ENCODE assay signal across 9 mouse cellular contexts in genomic region chr16:18591047-18592018, GRCm38 (mm10). TPM values are rescaled to one million over a fixed set of nuclear protein-coding genes. Genes with fewer than 3 reads are reported as not detected.
A peak's percentile ranks its signal among the peaks of the same experiment; 100 is the strongest.
DNase-seq lines count a peak whose midpoint lies in the region; ATAC-seq lines count a peak whose summit lies in the region.
"Had no signal": no experiment of that assay in that cellular context is flagged by ENCODE, and none has a peak within 500 bp of the region (broad histone marks: within the 10 kb centered on the region; RNA-seq: fewer than 3 reads in every experiment).

No protein-coding gene starts in this region.

- peak overlapping the region; percentile 58 for H3K4me2 ChIP-seq in heart, embryonic 11.5 days
- H3K4me2 ChIP-seq in hindbrain, embryonic 14.5 days (replicated peaks), result peak overlapping the region; percentile 35
- peak overlapping the region; percentile 43 for H3K4me2 ChIP-seq in midbrain, embryonic 16.5 days (ENCODE audit: low read length)

- peaks cover 26% of the 10 kb centered on the region for H3K4me1 ChIP-seq in heart, embryonic 11.5 days (ENCODE audit: control insufficient read depth, insufficient read depth, low read length)
- peaks cover 14% of the 10 kb centered on the region for H3K4me1 ChIP-seq in hindbrain, embryonic 14.5 days (replicated peaks; ENCODE audit: control insufficient read depth, insufficient read depth, low read length)
- peaks cover 24% of the 10 kb centered on the region for H3K4me1 ChIP-seq in midbrain, embryonic 16.5 days (ENCODE audit: control insufficient read depth, insufficient read depth, low read length)

- WGBS in heart, embryonic 11.5 days (ENCODE audit: insufficient replicate concordance), result under 1% methylated on average over 58 of the region's 59 CpGs
- WGBS in hindbrain, embryonic 14.5 days, result under 1% methylated on average over 59 of the region's 59 CpGs
- 1% methylated on average over 59 of the region's 59 CpGs for WGBS in midbrain, embryonic 16.5 days

- no peaks in the 10 kb centered on the region for H3K9me3 ChIP-seq in heart, embryonic 11.5 days (replicated peaks; ENCODE audit: control insufficient read depth, low read length)
- no peaks in the 10 kb centered on the region for H3K9me3 ChIP-seq in hindbrain, embryonic 14.5 days (ENCODE audit: control insufficient read depth, low read length)
- H3K9me3 ChIP-seq in midbrain, embryonic 16.5 days (replicated peaks; ENCODE audit: control insufficient read depth, low read length, poor library complexity, severe bottlenecking), result no peaks in the 10 kb centered on the region

- no peak for ATAC-seq in heart, embryonic 11.5 days (replicated peaks; ENCODE audit: insufficient number of reproducible peaks, low FRiP score, low TSS enrichment)
- ATAC-seq in hindbrain, embryonic 14.5 days (ENCODE audit: low FRiP score), result no peak
- ATAC-seq in midbrain, embryonic 16.5 days, result no peak

- intact Hi-C loops in heart, postnatal 25 days (cut with DNase I), result no loop called here

- DNase-seq in heart, postnatal 25 days (ENCODE audit: low spot score), result no peak
- peak; percentile 78 for DNase-seq in embryo, embryonic 11 days
- no peak for DNase-seq in hindbrain, embryonic 14.5 days (ENCODE audit: low spot score)
- DNase-seq in ovary, adult 18-20 months (ENCODE audit: low spot score), result no peak
- DNase-seq in spleen, postnatal 4 days (ENCODE audit: low spot score in 2 of 2), result no peak
- no peak for DNase-seq in frontal cortex, adult 2 months (ENCODE audit: extremely low spot score in 1 of 2, low spot score in 1 of 2)

- H3K36me3 ChIP-seq in heart, embryonic 11.5 days (ENCODE audit: control insufficient read depth, insufficient read depth, low read length), result no peaks in the 10 kb centered on the region
- H3K36me3 ChIP-seq in hindbrain, embryonic 14.5 days (replicated peaks; ENCODE audit: control insufficient read depth, insufficient read depth), result no peaks in the 10 kb centered on the region
- H3K36me3 ChIP-seq in midbrain, embryonic 16.5 days (ENCODE audit: control insufficient read depth, insufficient read depth, low read length), result no peaks in the 10 kb centered on the region

- H3K4me3 ChIP-seq in heart, embryonic 11.5 days (ENCODE audit: low read depth, low read length), result peak overlapping the region; percentile 3
- H3K4me3 ChIP-seq in hindbrain, embryonic 14.5 days (replicated peaks; ENCODE audit: low read length), result peak overlapping the region; percentile 17; the same call in 1 of the 2 replicates
- H3K4me3 ChIP-seq in midbrain, embryonic 16.5 days (ENCODE audit: low read depth, low read length), result peak overlapping the region; percentile 16; the same call in 1 of the 2 replicates

- H3K9ac ChIP-seq in heart, embryonic 11.5 days (ENCODE audit: low read depth, low read length), result 0 out of 2 replicates have a peak overlapping the region, but pooled peaks have one; percentile 7
- H3K9ac ChIP-seq in hindbrain, embryonic 14.5 days, result no peak overlapping the region
- no peak overlapping the region for H3K9ac ChIP-seq in midbrain, embryonic 16.5 days (ENCODE audit: low read depth, low read length)

- no peak overlapping the region for H3K27ac ChIP-seq in heart, embryonic 11.5 days (ENCODE audit: low read depth, low read length)
- no peak overlapping the region for H3K27ac ChIP-seq in hindbrain, embryonic 14.5 days
- no peak overlapping the region for H3K27ac ChIP-seq in midbrain, embryonic 16.5 days (ENCODE audit: low read length)

- peaks cover 84% of the 10 kb centered on the region for H3K27me3 ChIP-seq in heart, embryonic 11.5 days (ENCODE audit: control insufficient read depth, insufficient read depth, low read length)
- peaks cover 63% of the 10 kb centered on the region for H3K27me3 ChIP-seq in hindbrain, embryonic 14.5 days (ENCODE audit: control insufficient read depth, insufficient read depth, low read length)
- peaks cover 59% of the 10 kb centered on the region for H3K27me3 ChIP-seq in midbrain, embryonic 16.5 days (ENCODE audit: control insufficient read depth, insufficient read depth, low read depth, low read length)

RNA-seq across cellular contexts. Expression of gene Tbx1, which starts 0.9 kb away (rescaled TPM):
- 1.2 and 1.4 TPM in 2 replicates for polyA plus RNA-seq in heart, embryonic 11.5 days (2014; fragmentation: Nextera tagmentation; extraction: Ambion mirVana)
- under 1 TPM; 0.68 to 0.78 TPM for total RNA-seq in heart, postnatal 25 days (2021)
- 0.94 and 1.2 TPM in 2 replicates for polyA plus RNA-seq in hindbrain, embryonic 14.5 days (2014; fragmentation: Nextera tagmentation; extraction: Ambion mirVana)
- polyA plus RNA-seq in midbrain, embryonic 16.5 days (2015; fragmentation: Nextera tagmentation; extraction: Ambion mirVana), result 0.33 and 0.66 TPM in 2 replicates
- 2.8 and 2.9 TPM in 2 replicates for polyA plus RNA-seq in frontal cortex, adult 2 months (2012; rRNA removed)
- total RNA-seq: MEL had no signal

RNA-seq across cellular contexts. Expression of gene Gp1bb, which starts 30.9 kb away (rescaled TPM):
- polyA plus RNA-seq in heart, embryonic 11.5 days (2014; fragmentation: Nextera tagmentation; extraction: Ambion mirVana), result 8.3 and 8.6 TPM in 2 replicates
- 1 to 10 TPM in 1 of 2 experiments, under 1 TPM in 1; 0.36 to 1.1 TPM for total RNA-seq in heart, postnatal 25 days (2021)
- 13.7 and 16.7 TPM in 2 replicates for polyA plus RNA-seq in hindbrain, embryonic 14.5 days (2014; fragmentation: Nextera tagmentation; extraction: Ambion mirVana)
- 9.4 and 9.8 TPM in 2 replicates for polyA plus RNA-seq in midbrain, embryonic 16.5 days (2015; fragmentation: Nextera tagmentation; extraction: Ambion mirVana)
- 2.4 and 5.9 TPM in 2 replicates for polyA plus RNA-seq in frontal cortex, adult 2 months (2012; rRNA removed)

RNA-seq across cellular contexts. Expression of gene Gm49601, which starts 34.9 kb away (rescaled TPM):
- polyA plus RNA-seq in heart, embryonic 11.5 days (2014; fragmentation: Nextera tagmentation; extraction: Ambion mirVana), result 0.73 and 1.0 TPM in 2 replicates
- 1 to 10 TPM; 1.0 to 1.6 TPM for total RNA-seq in heart, postnatal 25 days (2021)
- polyA plus RNA-seq in hindbrain, embryonic 14.5 days (2014; fragmentation: Nextera tagmentation; extraction: Ambion mirVana), result 6.9 and 10.1 TPM in 2 replicates
- polyA plus RNA-seq in midbrain, embryonic 16.5 days (2015; fragmentation: Nextera tagmentation; extraction: Ambion mirVana), result 23.3 and 24.6 TPM in 2 replicates
- 128 and 169 TPM in 2 replicates for polyA plus RNA-seq in frontal cortex, adult 2 months (2012; rRNA removed)

RNA-seq across cellular contexts. Expression of gene Sept5, which starts 38.4 kb away (rescaled TPM):
- 6.2 and 8.3 TPM in 2 replicates for polyA plus RNA-seq in heart, embryonic 11.5 days (2014; fragmentation: Nextera tagmentation; extraction: Ambion mirVana)
- total RNA-seq in heart, postnatal 25 days (2021), result 1 to 10 TPM; 3.9 to 4.6 TPM
- polyA plus RNA-seq in hindbrain, embryonic 14.5 days (2014; fragmentation: Nextera tagmentation; extraction: Ambion mirVana), result 192 and 218 TPM in 2 replicates
- 240 and 262 TPM in 2 replicates for polyA plus RNA-seq in midbrain, embryonic 16.5 days (2015; fragmentation: Nextera tagmentation; extraction: Ambion mirVana)
- 772 and 810 TPM in 2 replicates for polyA plus RNA-seq in frontal cortex, adult 2 months (2012; rRNA removed)
